Mouse (Mus musculus) C2C12 (cell line): ENCODE results near the gene Cpox.

Experiments
- CEBPB ChIP-seq: IDR thresholded peaks from one replicate; pipeline ENCODE4 v1.6.1; 2011; ENCODE audit warnings: low read depth, mild to moderate bottlenecking, control low read depth, moderate library complexity
- CTCF ChIP-seq: IDR thresholded peaks from one replicate; pipeline ENCODE4 v1.5.1; 2011; ENCODE audit not compliant: control insufficient read depth, insufficient read depth, insufficient read length
- FOSL1 ChIP-seq: IDR thresholded peaks from one replicate; pipeline ENCODE4 v1.8.0; 2011; ENCODE audit warnings: mild to moderate bottlenecking, low read length; ENCODE audit not compliant: poor library complexity, insufficient read depth, severe bottlenecking
- MAX ChIP-seq: IDR thresholded peaks from one replicate; pipeline ENCODE4 v1.6.1; 2011; ENCODE audit warnings: mild to moderate bottlenecking, control low read depth
- MYOG ChIP-seq: IDR thresholded peaks from one replicate; pipeline ENCODE4 v1.6.1; 2011; ENCODE audit not compliant: control insufficient read depth, insufficient read length; ENCODE audit errors: extremely low read depth
- USF1 ChIP-seq: IDR thresholded peaks from one replicate; pipeline ENCODE4 v1.6.1; 2011; ENCODE audit warnings: low read depth, mild to moderate bottlenecking, control low read depth, moderate library complexity

GRCm38 (mm10) chr16:58756191-58756590, 86.1 kb downstream of the Cpox start:
- TF ChIP-seq CEBPB (no peak), CTCF (no peak), FOSL1 (no peak), MAX (no peak), MYOG (no peak), USF1 (no peak)
